Mouse (Mus musculus) kidney, embryonic 16.5 days (tissue): ENCODE results near the gene Ube2n. TPM values are rescaled to one million over a fixed set of nuclear protein-coding genes. Genes with fewer than 3 reads are reported as not detected.
A peak's percentile ranks its signal among the peaks of the same experiment; 100 is the strongest.

Experiments used
- ATAC-seq: fragments of 200-750 bp; cut with Nextera tagmentation; 2 replicates; pipeline ENCODE4 v1.8.0; 2017; ENCODE audit warnings: moderate TSS enrichment; ENCODE audit not compliant: low FRiP score, low TSS enrichment
- H3K27ac ChIP-seq: fragments of 300-500 bp; sonication (generic); 2 replicates; pipeline ENCODE4 v1.5.1; 2014; ENCODE audit warnings: low read length
- H3K27me3 ChIP-seq: fragments of 300-500 bp; sonication (generic); 2 replicates; pipeline ENCODE4 v1.6.1; 2014; ENCODE audit warnings: low read length, control low read depth, mixed read lengths; ENCODE audit not compliant: insufficient read depth
- H3K36me3 ChIP-seq: fragments of 300-500 bp; sonication (generic); 2 replicates; pipeline ENCODE4 v1.6.1; 2014; ENCODE audit warnings: low read length, control low read depth, mixed read lengths; ENCODE audit not compliant: insufficient read depth
- H3K4me1 ChIP-seq: fragments of 300-500 bp; sonication (generic); 2 replicates; pipeline ENCODE4 v1.6.1; 2014; ENCODE audit warnings: low read length, control low read depth, mixed read lengths; ENCODE audit not compliant: insufficient read depth
- H3K4me2 ChIP-seq: fragments of 300-500 bp; sonication (generic); replicated peaks from 2 replicates; pipeline ENCODE4 v1.6.1; 2014; ENCODE audit warnings: low read depth, low read length
- H3K4me3 ChIP-seq: fragments of 300-500 bp; sonication (generic); 2 replicates; pipeline ENCODE4 v1.5.1; 2014; ENCODE audit warnings: mild to moderate bottlenecking, low read length
- H3K9ac ChIP-seq: fragments of 300-500 bp; sonication (generic); replicated peaks from 2 replicates; pipeline ENCODE4 v1.6.1; 2014; ENCODE audit warnings: low read length
- H3K9me3 ChIP-seq: fragments of 300-500 bp; sonication (generic); 2 replicates; pipeline ENCODE4 v1.6.1; 2016; ENCODE audit warnings: low read length, control low read depth
- WGBS: fragments of 180-500 bp; shearing (Covaris S2); extraction: QIAGEN DNeasy Blood & Tissue Kit; methylation state at CpG from one replicate; pipeline ENCODE4 v1.1.7; 2014; 5-methylcytosine and 5-hydroxymethylcytosine counted together
- polyA plus RNA-seq: library from polyadenylated mRNA; unstranded; fragments of >200 nt; fragmentation: Nextera tagmentation; extraction: Ambion mirVana; gene quantifications from 2 replicates; pipeline ENCODE4 v1.2.1, GENCODE M21; 2015

The Ube2n gene
- polyA plus RNA-seq, 1 experiment from 2014 or later = 353 TPM

DNA sequence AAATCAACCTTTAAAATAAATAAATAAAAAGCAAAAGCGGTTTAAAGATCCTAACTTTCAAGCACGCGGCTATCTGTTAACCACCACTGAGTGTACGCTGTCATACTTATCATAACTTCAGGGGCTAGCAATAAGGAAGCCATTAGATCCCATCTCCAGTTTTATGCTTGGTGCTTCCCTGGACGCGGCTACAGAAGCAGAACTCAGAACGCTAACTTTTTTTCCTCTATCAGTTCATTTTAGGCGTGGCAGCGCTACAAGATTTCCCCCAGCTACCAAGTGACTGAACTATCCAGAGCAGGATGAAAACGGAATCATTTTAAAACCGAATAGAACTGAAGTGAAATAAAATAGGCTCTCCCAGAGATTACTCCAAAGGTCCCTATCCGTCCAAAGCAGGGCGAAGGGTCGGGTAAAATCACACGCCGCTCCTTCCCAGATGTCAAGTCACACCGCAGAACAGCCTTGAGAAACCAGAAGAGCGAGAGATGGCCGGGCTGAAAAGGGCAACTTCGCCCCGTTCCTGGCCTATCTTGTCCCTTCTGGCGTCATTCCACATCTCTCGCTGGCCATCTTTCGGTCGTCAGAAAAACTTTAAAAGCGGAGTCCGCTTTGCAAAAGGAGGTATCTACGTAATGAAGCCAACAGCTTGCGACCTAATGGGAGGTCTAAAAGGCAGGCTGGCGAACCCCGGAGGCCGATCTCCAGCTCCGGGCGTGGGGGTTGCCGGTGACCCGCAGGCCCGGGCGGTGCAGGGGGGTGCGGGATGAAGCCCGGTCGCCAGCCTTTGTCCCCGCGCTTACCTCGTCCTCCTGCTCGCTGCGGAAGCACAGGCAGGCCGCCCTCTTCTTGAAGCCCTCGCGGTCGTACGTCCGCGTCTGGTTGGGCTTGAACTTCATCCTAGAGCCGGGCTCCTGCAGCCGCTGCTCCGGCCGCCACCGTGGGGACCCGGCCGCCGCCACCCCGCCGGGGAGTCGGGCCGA lies 48.2 kb downstream of the Ube2n start:
- Histone ChIP-seq H3K9me3 (no peaks in the 10 kb centered on the region), H3K9ac (peak overlapping the region; percentile 92), H3K4me2 (peak overlapping the region; percentile 86), H3K27me3 (no peaks in the 10 kb centered on the region), H3K27ac (peak overlapping the region; percentile 84), H3K4me3 (peak overlapping the region; percentile 93), H3K36me3 (0 out of 2 replicates have a peak, but pooled peaks cover under 1% of the 10 kb centered on the region), H3K4me1 (peaks cover 24% of the 10 kb centered on the region)
- under 1% methylated on average over 55 of the region's 65 CpGs for WGBS
- ATAC-seq = peak; percentile 44

DNA sequence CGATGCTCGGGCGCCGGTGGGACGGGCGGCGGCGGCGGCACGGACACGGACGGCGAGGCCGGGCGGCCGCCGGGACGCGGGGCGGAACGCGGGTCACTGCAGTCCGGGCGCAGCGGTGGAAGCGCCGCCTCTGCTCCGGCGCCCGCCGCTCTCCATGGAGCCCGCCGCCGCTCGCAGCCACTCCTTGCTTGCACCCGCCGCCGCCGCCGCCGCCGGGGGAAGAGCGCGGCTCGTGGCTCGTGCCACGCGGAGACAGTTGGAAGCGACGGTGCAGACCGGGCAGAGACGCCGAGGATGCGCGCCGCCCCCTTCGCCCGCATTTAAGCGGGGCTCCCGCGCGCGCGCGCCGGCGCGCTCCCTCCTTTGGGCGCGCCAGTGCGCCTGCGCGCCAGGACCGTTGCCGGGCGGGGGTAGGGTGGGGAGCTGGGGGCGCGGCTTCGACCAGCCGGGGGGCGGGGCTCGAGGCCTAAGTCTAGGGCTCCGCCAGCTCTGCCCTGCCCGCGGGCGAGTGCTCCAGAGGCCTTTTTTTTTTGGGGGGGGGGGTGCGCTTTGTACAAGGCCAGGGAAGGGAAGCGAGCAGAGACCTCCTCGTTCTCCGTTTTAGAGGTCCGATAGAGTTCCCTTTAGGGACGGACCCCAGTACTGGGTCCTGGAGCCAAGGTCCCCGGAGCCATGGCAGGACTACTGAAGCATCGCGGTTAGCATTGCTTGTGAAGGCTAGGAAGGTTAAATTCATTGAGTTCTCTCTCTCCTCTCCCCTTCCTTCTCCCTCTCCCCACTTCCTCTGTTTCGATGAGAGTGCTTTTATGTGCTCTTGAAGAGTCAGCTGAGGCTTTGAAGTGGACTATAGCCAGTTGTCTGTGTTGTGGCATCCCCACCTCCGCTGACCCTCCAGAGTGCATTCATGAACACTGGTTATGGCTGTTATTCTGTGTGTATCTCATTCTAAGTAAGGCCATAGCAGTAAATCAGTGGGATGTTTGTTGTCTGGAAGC lies 49.2 kb downstream of the Ube2n start, which contains the start of gene Nudt4:
Gene Nudt4, minus strand, starts transcription at position 296 of the 995 bp plus-strand sequence.
- Histone ChIP-seq H3K4me3 (peak within 1 kb of the TSS; percentile 93), H3K9ac (peak within 1 kb of the TSS; percentile 92), H3K27ac (peak within 1 kb of the TSS; percentile 91), H3K4me1 (peaks cover 22% of the 10 kb centered on the region), H3K9me3 (no peaks in the 10 kb centered on the region), H3K27me3 (no peaks in the 10 kb centered on the region), H3K36me3 (no peaks in the 10 kb centered on the region), H3K4me2 (peak within 1 kb of the TSS; percentile 86)
- peak; percentile 91 for ATAC-seq
- 2% methylated on average over 83 of the region's 97 CpGs for WGBS

DNA sequence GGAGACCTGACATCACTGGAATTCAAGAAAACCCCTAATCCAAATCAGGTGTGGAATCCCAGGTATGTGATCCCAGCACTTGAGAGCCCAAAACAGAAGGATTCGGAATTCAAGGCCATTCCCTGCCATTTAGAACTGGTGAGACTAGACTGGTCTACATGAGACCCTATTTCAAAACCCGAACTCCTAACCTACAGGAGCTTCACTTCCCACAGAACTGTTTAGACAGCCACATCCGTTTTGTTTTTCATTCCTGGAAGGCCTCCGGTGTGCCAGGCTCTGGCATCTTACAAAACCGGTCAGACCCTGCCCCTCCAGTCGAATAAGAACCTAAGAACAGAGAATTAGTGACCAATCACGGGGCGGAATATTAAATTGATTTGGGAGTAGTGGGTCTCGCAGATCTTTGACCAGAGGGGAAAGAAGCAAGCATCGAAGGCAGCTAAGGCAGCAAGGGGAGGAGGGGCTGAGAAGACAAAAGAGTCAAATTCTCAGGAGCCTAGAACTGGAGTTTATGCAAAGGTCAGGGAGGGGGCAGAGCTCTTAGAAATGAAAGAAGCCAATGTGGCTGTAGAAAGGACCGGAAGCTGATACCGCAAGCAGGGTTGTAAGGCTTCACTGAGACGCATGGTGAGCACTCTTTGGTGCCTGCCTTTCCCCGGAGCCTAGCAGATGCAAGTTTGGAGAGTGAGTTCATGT lies 50.4 kb downstream of the Ube2n start:
- ATAC-seq = no peak
- H3K9me3 ChIP-seq = no peaks in the 10 kb centered on the region
- peak overlapping the region; percentile 67 for H3K27ac ChIP-seq

DNA sequence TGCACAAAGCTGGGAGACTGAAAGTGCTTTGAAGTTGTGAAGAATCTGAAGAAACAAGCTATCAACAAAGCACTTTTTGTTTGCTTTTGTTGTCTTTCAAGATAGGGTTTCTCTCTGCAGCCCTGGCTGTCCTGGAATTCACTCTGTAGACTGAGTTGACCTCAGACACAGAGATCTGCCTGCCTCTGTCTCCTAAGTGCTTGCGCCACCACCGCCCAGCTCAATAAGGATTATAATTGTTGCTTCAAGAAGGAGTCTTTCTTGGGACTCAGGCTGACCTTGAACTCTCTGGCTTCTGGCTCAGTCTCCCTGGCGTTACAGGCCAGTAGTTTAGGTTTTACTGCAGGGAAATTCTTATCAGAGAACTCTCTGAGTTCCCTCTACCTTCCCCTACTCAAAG lies 51.8 kb downstream of the Ube2n start:
- ATAC-seq = no peak
- Histone ChIP-seq H3K4me2 (no peak overlapping the region), H3K4me3 (no peak overlapping the region), H3K27me3 (no peaks in the 10 kb centered on the region), H3K4me1 (peaks cover 17% of the 10 kb centered on the region), H3K9me3 (no peaks in the 10 kb centered on the region), H3K27ac (peak overlapping the region; percentile 79), H3K9ac (no peak overlapping the region), H3K36me3 (no peaks in the 10 kb centered on the region)
- 83% methylated on average over 3 of the region's 3 CpGs for WGBS

More for the DNA sequence above, 50.4 kb downstream of the Ube2n start:
- no peak overlapping the region for H3K4me3 ChIP-seq
- peak overlapping the region; percentile 1; the same call in 1 of the 2 replicates for H3K9ac ChIP-seq
- peak overlapping the region; percentile 4; the same call in 1 of the 2 replicates for H3K4me2 ChIP-seq
- peaks cover 20% of the 10 kb centered on the region for H3K4me1 ChIP-seq
- no peaks in the 10 kb centered on the region for H3K27me3 ChIP-seq
- 24% methylated on average over 14 of the region's 14 CpGs for WGBS
- H3K36me3 ChIP-seq = no peaks in the 10 kb centered on the region

DNA sequence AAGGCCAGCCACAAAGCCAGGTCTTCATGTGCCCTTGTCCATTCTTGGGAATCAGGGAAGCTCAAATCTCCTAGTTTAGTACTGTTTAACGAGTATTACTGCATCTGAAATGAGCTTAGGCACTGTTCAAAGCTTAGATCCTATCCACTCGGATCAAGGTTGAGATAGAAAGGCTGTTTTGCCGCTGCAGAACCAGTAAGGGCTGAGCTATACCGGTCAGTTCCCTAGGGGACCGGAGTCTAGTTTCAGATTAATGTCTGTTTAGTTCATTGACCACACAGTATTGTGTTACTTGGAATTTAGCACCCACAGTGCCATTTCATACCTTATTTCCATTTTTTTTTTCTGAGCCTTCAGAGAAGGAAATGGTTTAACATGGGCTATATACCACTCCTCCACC lies 52.6 kb downstream of the Ube2n start:
- no peak overlapping the region for H3K9ac ChIP-seq
- H3K4me1 ChIP-seq = peaks cover 17% of the 10 kb centered on the region
- no peak overlapping the region for H3K4me3 ChIP-seq
- no peaks in the 10 kb centered on the region for H3K27me3 ChIP-seq
- H3K27ac ChIP-seq = peak overlapping the region; percentile 79
- no peak overlapping the region for H3K4me2 ChIP-seq
- H3K36me3 ChIP-seq = no peaks in the 10 kb centered on the region
- WGBS = 23% methylated on average over 5 of the region's 5 CpGs
- ATAC-seq = peak; percentile 50
- H3K9me3 ChIP-seq = no peaks in the 10 kb centered on the region

DNA sequence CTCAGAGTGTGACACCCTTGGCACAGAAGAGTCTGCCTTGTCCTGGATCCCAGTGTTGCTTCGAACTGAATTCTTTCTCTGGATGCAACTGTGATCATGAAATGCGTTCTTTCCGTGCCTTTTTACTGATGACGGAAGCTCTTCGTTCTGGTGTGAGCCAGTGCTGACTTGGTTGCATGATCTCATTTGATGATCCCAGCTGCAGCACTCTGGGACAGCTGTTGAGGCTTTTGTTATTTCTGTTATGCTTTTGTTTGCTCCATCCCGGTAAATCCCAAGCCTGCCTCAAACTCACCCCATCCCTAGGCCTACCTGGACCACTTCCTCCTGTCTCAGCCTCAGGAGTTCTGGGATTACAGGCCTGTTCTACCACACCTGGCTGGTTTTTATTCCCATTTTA lies 53.1 kb downstream of the Ube2n start:
- H3K4me2 ChIP-seq = no peak overlapping the region
- no peak for ATAC-seq
- 49% methylated on average over 6 of the region's 6 CpGs for WGBS
- no peaks in the 10 kb centered on the region for H3K27me3 ChIP-seq
- no peak overlapping the region for H3K4me3 ChIP-seq
- no peak overlapping the region for H3K9ac ChIP-seq
- no peaks in the 10 kb centered on the region for H3K9me3 ChIP-seq
- peaks cover 17% of the 10 kb centered on the region for H3K4me1 ChIP-seq
- no peaks in the 10 kb centered on the region for H3K36me3 ChIP-seq
- H3K27ac ChIP-seq = peak overlapping the region; percentile 67

DNA sequence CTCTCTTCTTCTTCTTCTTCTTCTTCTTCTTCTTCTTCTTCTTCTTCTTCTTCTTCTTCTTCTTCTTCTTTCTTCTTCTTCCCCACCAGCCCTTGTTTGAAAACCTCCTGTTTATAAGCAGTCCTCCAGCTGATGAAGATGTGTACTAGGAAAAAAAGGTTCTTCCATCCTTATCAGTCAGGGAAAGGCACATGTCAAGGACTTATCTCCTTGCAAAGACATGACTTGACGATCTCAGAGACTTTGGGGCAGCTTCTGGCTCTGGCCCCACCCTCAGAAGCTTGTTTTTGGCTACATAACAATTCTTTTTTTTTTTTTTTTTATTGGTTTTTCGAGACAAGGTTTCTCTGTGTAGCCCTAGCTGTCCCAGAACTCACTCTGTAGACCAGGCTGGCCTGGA lies 54.5 kb downstream of the Ube2n start:
- peaks cover 16% of the 10 kb centered on the region for H3K4me1 ChIP-seq
- H3K9ac ChIP-seq = no peak overlapping the region
- WGBS = 74% methylated on average over 2 of the region's 2 CpGs
- no peak overlapping the region for H3K4me2 ChIP-seq
- no peak for ATAC-seq
- no peaks in the 10 kb centered on the region for H3K9me3 ChIP-seq
- H3K4me3 ChIP-seq = no peak overlapping the region
- no peaks in the 10 kb centered on the region for H3K27me3 ChIP-seq
- H3K27ac ChIP-seq = no peak overlapping the region
- no peaks in the 10 kb centered on the region for H3K36me3 ChIP-seq

DNA sequence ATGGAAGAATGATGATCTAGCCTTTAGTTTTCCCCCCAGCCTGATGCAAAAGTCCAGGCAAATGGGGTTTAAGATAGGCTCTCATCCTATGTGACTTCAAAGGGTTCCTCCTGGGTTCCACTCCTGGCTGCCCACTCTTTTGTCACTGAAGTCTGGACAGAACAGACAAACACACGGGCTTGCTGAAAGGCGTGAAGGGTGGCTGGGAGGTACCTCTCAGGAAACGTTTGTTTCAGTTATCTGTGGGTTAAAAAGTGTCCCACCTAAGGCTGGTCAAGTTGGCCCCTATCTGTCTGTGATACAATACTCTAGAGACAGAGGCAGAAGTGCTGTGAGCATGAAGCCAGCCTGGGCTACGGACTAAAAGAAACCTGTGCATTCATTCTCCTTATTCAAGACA lies 60.0 kb downstream of the Ube2n start:
- no peak overlapping the region for H3K27ac ChIP-seq
- ATAC-seq = no peak
- no peaks in the 10 kb centered on the region for H3K36me3 ChIP-seq
- H3K27me3 ChIP-seq = no peaks in the 10 kb centered on the region
- peaks cover 7% of the 10 kb centered on the region for H3K4me1 ChIP-seq
- H3K9me3 ChIP-seq = no peaks in the 10 kb centered on the region
- WGBS = 54% methylated on average over 4 of the region's 4 CpGs
- H3K4me3 ChIP-seq = no peak overlapping the region
- no peak overlapping the region for H3K9ac ChIP-seq
- H3K4me2 ChIP-seq = no peak overlapping the region

DNA sequence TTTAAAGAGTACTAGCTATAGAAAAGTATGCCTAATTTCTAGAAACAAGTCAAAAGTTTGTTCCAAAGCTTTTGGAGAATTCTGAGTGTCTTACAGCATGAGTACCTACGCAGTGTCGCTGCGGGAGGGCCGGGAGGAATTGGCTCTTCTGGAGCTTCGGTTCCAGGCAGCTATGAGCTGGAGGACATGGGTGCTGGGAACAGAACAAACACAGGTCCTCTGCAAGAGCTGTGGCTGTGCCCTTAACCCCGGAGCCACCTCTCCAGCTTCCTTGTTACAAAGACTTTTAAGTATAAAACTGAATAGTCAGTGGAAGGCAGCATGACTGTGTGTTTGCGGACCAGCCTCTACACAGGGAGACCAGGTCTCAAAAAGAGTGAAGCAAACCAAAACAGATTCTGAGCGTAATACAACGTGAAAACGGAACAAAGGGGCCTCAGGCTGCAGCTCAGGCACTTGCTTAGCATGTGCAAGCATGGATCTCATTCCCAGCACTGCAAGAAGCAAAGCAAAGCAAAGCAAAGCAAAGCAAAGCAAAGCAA lies 61.0 kb downstream of the Ube2n start:
- H3K4me1 ChIP-seq = peaks cover 7% of the 10 kb centered on the region
- no peak overlapping the region for H3K4me2 ChIP-seq
- H3K9me3 ChIP-seq = no peaks in the 10 kb centered on the region
- no peak for ATAC-seq
- H3K27me3 ChIP-seq = no peaks in the 10 kb centered on the region
- no peak overlapping the region for H3K9ac ChIP-seq
- no peaks in the 10 kb centered on the region for H3K36me3 ChIP-seq
- no peak overlapping the region for H3K4me3 ChIP-seq
- WGBS = 81% methylated on average over 10 of the region's 10 CpGs
- H3K27ac ChIP-seq = no peak overlapping the region
